Mouse (Mus musculus) intestine, embryonic 16.5 days (tissue): ENCODE data around the gene Mtg1. TPM values are rescaled to one million over a fixed set of nuclear protein-coding genes. Genes with fewer than 3 reads are reported as not detected.
A peak's percentile ranks its signal among the peaks of the same experiment; 100 is the strongest.

Experiments
- ATAC-seq: fragments of 200-750 bp; cut with Nextera tagmentation; 2 replicates; pipeline ENCODE4 v1.8.0; 2017; ENCODE audit warnings: moderate TSS enrichment, moderate library complexity
- H3K27ac ChIP-seq: fragments of 300-500 bp; sonication (generic); 2 replicates; pipeline ENCODE4 v1.5.1; 2014; ENCODE audit warnings: mild to moderate bottlenecking, low read length
- H3K27me3 ChIP-seq: fragments of 300-500 bp; sonication (generic); replicated peaks from 2 replicates; pipeline ENCODE4 v1.6.1; 2014; ENCODE audit warnings: low read length, control low read depth, mixed read lengths; ENCODE audit not compliant: control insufficient read depth, insufficient read depth
- H3K36me3 ChIP-seq: fragments of 300-500 bp; sonication (generic); 2 replicates; pipeline ENCODE4 v1.6.1; 2014; ENCODE audit warnings: low read length, control low read depth; ENCODE audit not compliant: control insufficient read depth, insufficient read depth
- H3K4me1 ChIP-seq: fragments of 300-500 bp; sonication (generic); 2 replicates; pipeline ENCODE4 v1.6.1; 2014; ENCODE audit warnings: low read length, control low read depth, mixed read lengths; ENCODE audit not compliant: control insufficient read depth, insufficient read depth
- H3K4me2 ChIP-seq: fragments of 300-500 bp; sonication (generic); 2 replicates; pipeline ENCODE4 v1.6.1; 2014; ENCODE audit warnings: low read depth, low read length, control low read depth
- H3K4me3 ChIP-seq: fragments of 300-500 bp; sonication (generic); 2 replicates; pipeline ENCODE4 v1.5.1; 2014; ENCODE audit warnings: mild to moderate bottlenecking, low read length
- H3K9ac ChIP-seq: fragments of 300-500 bp; sonication (generic); 2 replicates; pipeline ENCODE4 v1.6.1; 2014; ENCODE audit warnings: low read depth, low read length
- H3K9me3 ChIP-seq: fragments of 300-500 bp; sonication (generic); 2 replicates; pipeline ENCODE4 v1.6.1; 2016; ENCODE audit warnings: low read length, control low read depth; ENCODE audit not compliant: control insufficient read depth
- WGBS: fragments of 180-500 bp; shearing (Covaris S2); extraction: QIAGEN DNeasy Blood & Tissue Kit; methylation state at CpG from one replicate; pipeline ENCODE4 v1.1.7; 2014; 5-methylcytosine and 5-hydroxymethylcytosine counted together
- polyA plus RNA-seq: library from polyadenylated mRNA; unstranded; fragments of >200 nt; fragmentation: Nextera tagmentation; extraction: Ambion mirVana; gene quantifications from 2 replicates; pipeline ENCODE4 v1.2.1, GENCODE M21; 2015

The Mtg1 gene
- polyA plus RNA-seq, 1 experiment from 2014 or later = 31.1 TPM

DNA sequence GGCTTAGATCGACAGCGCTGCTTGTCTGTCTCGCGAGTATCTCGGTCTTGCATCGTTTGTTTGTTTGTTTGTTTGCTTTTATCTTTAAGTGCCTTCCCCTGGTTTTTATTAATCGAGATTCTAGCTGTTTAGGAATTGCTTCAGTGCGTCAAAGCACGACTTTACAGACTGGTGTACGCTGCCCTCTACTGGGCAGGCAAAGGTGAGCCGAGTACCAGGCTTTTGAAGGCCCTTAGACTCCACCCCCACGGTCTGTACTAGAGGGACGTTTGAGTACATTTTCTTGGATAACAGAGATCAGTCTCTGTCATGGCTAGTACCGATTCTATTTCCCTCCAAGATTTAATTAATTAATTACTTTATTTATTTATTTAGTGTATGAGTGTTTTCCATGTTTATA is 4.0 kb downstream of the Mtg1 start:
- H3K9ac ChIP-seq = no peak overlapping the region
- no peak overlapping the region for H3K4me3 ChIP-seq
- 4% methylated on average over 14 of the region's 14 CpGs for WGBS
- H3K27me3 ChIP-seq = no peaks in the 10 kb centered on the region
- no peak overlapping the region for H3K4me2 ChIP-seq
- H3K4me1 ChIP-seq = peaks cover 4% of the 10 kb centered on the region; the same call in 1 of the 2 replicates
- no peaks in the 10 kb centered on the region for H3K36me3 ChIP-seq
- no peak for ATAC-seq
- H3K27ac ChIP-seq = no peak overlapping the region
- H3K9me3 ChIP-seq = no peaks in the 10 kb centered on the region

DNA sequence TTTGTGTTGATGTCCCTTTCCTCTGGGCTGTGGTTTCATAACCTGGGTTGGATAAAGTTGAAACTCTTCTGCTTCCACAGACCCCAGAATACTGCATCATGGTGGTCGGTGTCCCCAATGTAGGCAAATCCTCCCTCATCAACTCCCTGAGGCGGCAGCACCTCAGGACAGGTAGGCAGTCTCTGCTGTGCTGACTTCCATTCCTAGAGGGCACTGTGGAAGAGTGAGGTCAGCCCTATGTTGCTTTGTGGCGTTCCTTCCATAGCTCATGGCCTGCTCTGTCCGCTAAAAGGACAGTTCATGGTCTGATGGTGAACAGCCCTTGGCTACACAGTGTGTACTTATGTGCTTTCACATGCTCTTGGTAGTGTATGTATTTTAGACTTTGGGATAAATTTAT is 7.2 kb downstream of the Mtg1 start:
- no peak overlapping the region for H3K4me2 ChIP-seq
- H3K9me3 ChIP-seq = no peaks in the 10 kb centered on the region
- no peak for ATAC-seq
- H3K4me3 ChIP-seq = no peak overlapping the region
- H3K36me3 ChIP-seq = no peaks in the 10 kb centered on the region
- no peak overlapping the region for H3K9ac ChIP-seq
- H3K27me3 ChIP-seq = no peaks in the 10 kb centered on the region
- no peak overlapping the region for H3K27ac ChIP-seq
- H3K4me1 ChIP-seq = no peaks in the 10 kb centered on the region
- 85% methylated on average over 4 of the region's 4 CpGs for WGBS

DNA sequence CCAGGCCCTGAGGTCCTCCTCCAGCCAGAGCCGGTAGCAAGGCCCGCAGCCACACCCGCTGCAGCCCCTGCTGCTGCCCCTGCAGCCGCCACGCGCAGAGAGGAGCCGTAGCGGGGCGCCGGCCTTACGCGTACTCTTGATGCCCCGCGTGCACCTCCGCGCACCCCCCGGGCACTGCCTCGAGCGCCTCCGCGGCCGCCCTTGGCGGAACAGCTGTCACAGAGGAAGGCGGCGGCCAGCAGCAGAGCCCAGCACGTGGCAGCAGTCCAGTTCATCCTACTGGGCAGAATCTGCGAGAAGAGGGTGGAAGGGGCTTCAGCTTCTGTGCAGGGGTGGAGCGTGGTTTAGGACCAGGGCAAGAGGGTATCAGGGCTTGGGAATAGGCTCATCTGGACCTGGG is 16.0 kb downstream of the Mtg1 start:
- 0 out of 2 replicates have a peak overlapping the region, but pooled peaks have one; percentile 37 for H3K9ac ChIP-seq
- 2% methylated on average over 28 of the region's 28 CpGs for WGBS
- H3K4me3 ChIP-seq = peak overlapping the region; percentile 25
- no peaks in the 10 kb centered on the region for H3K36me3 ChIP-seq
- H3K27me3 ChIP-seq = peaks cover 21% of the 10 kb centered on the region
- H3K27ac ChIP-seq = no peak overlapping the region
- H3K4me2 ChIP-seq = peak overlapping the region; percentile 46
- H3K4me1 ChIP-seq = 0 out of 2 replicates have a peak, but pooled peaks cover 4% of the 10 kb centered on the region
- H3K9me3 ChIP-seq = no peaks in the 10 kb centered on the region
- ATAC-seq = peak; percentile 16; the same call in 1 of the 2 replicates

DNA sequence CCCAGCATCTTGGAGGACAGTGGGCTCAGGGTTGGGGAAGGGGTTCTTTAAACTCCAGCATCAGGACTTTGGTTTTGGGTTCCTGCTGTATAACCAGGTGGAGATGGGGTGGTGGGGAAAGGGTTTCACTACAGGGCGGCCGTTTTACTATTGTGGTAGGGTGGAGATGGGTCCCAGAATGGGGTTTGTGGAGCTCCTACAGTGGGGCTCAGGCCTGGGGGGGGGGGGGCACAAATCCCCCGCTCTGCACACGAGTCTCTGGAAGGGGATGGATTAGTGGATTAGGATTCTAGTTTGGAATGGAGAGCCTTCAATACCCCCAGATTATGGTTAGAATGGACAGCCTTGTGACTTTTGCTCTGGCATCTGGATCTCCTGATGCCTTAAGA is 16.5 kb downstream of the Mtg1 start:
- ATAC-seq = no peak
- 25% methylated on average over 4 of the region's 4 CpGs for WGBS
- Histone ChIP-seq H3K27ac (no peak overlapping the region), H3K4me3 (peak overlapping the region; percentile 20), H3K27me3 (peaks cover 21% of the 10 kb centered on the region), H3K9me3 (no peaks in the 10 kb centered on the region), H3K4me2 (peak overlapping the region; percentile 46; the same call in 1 of the 2 replicates), H3K9ac (0 out of 2 replicates have a peak overlapping the region, but pooled peaks have one; percentile 48), H3K36me3 (no peaks in the 10 kb centered on the region), H3K4me1 (0 out of 2 replicates have a peak, but pooled peaks cover 4% of the 10 kb centered on the region)

DNA sequence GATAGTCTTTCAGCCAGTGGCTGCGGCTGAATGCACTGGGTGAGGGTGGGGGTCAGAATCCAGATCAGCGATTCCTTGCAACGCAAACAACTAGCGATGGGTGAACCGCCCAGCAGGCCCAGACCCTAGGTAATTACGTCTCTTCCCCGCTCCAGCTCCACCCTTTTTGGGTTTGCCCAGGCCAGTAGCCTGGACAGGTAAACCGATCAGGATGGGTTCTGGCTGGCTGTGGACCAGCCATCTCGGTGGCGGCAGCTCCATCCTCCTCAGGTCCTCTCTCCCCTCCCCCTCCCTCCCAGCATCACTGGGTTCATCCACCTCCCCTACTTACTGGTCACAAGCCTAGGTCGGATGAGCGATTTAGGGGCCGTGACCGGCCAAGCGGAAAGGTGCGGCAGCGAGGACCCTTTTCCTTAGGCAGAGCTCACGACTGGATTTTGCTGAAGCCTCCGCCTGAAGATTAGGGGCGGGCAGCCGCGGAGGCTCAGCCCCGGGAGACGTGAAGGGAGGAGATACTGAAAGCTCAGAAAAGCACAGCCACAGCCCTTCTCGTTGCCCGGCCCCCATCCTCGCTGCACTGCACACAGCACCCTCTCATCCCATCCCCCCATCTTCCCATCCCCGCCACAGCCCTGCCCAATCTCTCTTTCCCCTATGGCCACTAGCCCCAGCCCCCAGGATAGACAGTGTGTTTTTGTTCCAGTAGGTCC is 17.0 kb downstream of the Mtg1 start, which contains the start of gene Sprn:
Gene Sprn (minus strand): TSS at position 660 of the 710 bp plus-strand sequence.
- ATAC-seq = 0 out of 2 replicates have a peak, but pooled peaks have one; percentile 11
- peak within 1 kb of the TSS; percentile 20 for H3K4me3 ChIP-seq
- H3K4me1 ChIP-seq = 0 out of 2 replicates have a peak, but pooled peaks cover 4% of the 10 kb centered on the region
- H3K4me2 ChIP-seq = peak within 1 kb of the TSS; percentile 46; the same call in 1 of the 2 replicates
- H3K9ac ChIP-seq = peak within 1 kb of the TSS; percentile 48; the same call in 1 of the 2 replicates
- H3K9me3 ChIP-seq = no peaks in the 10 kb centered on the region
- no peaks in the 10 kb centered on the region for H3K36me3 ChIP-seq
- peaks cover 21% of the 10 kb centered on the region for H3K27me3 ChIP-seq
- no peak within 1 kb of the TSS for H3K27ac ChIP-seq
- 3% methylated on average over 28 of the region's 28 CpGs for WGBS

DNA sequence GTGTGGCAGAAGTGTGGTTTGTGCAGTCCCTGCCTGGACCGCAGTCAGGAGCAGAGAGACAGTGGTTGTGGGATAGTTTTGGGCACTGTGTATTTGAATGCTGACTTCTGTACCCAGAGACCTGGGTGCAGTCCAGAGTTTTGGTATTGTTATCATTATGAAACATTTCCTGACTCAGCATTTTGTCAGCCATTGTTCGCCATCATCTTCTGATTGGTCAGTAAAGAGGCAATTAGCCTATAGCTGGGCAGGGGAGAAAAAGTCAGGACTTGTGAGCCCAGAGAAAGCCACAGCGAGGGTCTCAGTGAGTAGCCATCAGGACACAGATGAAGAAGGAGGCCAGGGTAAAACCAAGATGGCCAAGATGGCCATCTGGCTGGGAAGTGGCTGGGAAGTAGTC is 23.0 kb downstream of the Mtg1 start:
- Histone ChIP-seq H3K27me3 (no peaks in the 10 kb centered on the region; the same call in 1 of the 2 replicates), H3K9me3 (no peaks in the 10 kb centered on the region), H3K4me2 (no peak overlapping the region), H3K9ac (no peak overlapping the region), H3K4me1 (no peaks in the 10 kb centered on the region), H3K27ac (no peak overlapping the region), H3K36me3 (no peaks in the 10 kb centered on the region), H3K4me3 (no peak overlapping the region)
- 84% methylated on average over 3 of the region's 3 CpGs for WGBS
- no peak for ATAC-seq

DNA sequence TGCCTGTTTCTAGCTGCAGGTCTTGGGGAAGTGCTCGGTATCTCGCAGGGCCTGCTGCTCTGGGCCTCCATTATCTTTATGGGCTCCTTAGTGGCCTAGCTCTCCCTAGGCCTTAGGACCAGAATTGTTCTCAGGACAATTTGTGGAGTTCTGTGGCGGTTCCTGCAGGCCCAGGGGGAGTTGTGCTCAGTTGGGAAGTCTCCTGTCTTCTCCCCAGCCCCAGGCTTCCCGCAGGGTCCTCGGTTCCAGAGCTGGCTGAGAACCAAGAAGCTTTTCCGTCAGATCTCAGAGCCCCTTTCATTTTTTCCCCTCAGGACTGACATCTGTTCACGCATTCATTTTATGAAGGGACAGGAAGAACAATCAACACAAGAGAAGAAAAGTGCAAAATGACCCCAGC is 27.3 kb downstream of the Mtg1 start, which contains the start of gene Olfr522:
Gene Olfr522 (minus strand): TSS at position 101 of the 400 bp plus-strand sequence.
- WGBS = 68% methylated on average over 7 of the region's 7 CpGs
- no peak for ATAC-seq

DNA sequence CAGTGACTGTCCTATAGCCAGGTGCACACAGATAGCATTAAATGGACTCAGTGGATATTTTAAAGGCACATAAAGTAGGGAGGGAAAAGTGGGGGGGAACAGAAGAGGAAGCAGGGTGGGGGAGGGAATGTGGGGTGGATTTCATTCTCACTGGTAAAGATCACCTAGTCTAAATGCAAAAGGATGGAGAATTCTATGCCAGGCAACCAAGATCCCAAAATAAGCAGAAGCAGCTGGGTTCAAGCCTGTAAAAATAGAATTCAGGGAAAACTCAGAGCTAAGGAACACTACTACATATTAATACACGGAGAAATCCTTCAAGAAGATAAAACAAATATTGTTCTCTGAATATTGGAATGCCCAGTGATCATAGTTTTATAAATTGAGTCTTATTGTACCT is 30.6 kb downstream of the Mtg1 start:
- Histone ChIP-seq H3K9me3 (no peaks in the 10 kb centered on the region), H3K4me2 (no peak overlapping the region), H3K4me3 (no peak overlapping the region), H3K4me1 (no peaks in the 10 kb centered on the region), H3K27me3 (no peaks in the 10 kb centered on the region), H3K27ac (no peak overlapping the region), H3K9ac (no peak overlapping the region), H3K36me3 (no peaks in the 10 kb centered on the region)
- WGBS = 67% methylated on average over 1 of the region's 1 CpGs
- no peak for ATAC-seq

More for the DNA sequence above, 27.3 kb downstream of the Mtg1 start, which contains the start of gene Olfr522:
- no peaks in the 10 kb centered on the region for H3K4me1 ChIP-seq
- no peaks in the 10 kb centered on the region for H3K36me3 ChIP-seq
- no peak within 1 kb of the TSS for H3K4me2 ChIP-seq
- H3K9me3 ChIP-seq = no peaks in the 10 kb centered on the region
- H3K9ac ChIP-seq = no peak within 1 kb of the TSS
- no peaks in the 10 kb centered on the region for H3K27me3 ChIP-seq
- no peak within 1 kb of the TSS for H3K4me3 ChIP-seq
- no peak within 1 kb of the TSS for H3K27ac ChIP-seq

DNA sequence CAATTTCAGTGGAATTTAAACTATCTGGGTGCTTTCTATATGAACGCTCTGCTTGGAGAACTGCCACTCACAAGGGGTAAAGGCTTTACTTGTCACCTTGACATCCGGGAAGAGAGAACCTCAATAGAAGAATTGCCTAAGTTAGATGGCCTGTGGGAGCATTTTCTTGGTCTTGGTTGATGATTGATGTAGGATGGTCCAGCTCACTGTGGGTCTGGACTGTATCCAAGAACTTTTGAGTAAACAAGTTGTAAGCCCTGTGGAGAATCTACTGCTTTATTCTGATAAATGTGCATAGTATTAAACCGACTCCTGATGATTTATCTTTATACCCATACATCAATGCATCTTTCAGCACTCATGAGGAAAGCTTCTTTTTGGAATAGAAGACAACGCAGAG is 32.0 kb downstream of the Mtg1 start:
- Histone ChIP-seq H3K9ac (no peak overlapping the region), H3K9me3 (no peaks in the 10 kb centered on the region), H3K4me3 (no peak overlapping the region), H3K36me3 (no peaks in the 10 kb centered on the region), H3K4me2 (no peak overlapping the region), H3K4me1 (no peaks in the 10 kb centered on the region), H3K27ac (no peak overlapping the region), H3K27me3 (no peaks in the 10 kb centered on the region)
- ATAC-seq = no peak
- 58% methylated on average over 4 of the region's 4 CpGs for WGBS
